Mouse (Mus musculus) kidney, embryonic 16.5 days (tissue): ENCODE measurements around the gene Serpine1. TPM values are rescaled to one million over a fixed set of nuclear protein-coding genes. Genes with fewer than 3 reads are reported as not detected.
A peak's percentile ranks its signal among the peaks of the same experiment; 100 is the strongest.

ENCODE experiments used
- ATAC-seq: fragments of 200-750 bp; cut with Nextera tagmentation; 2 replicates; pipeline ENCODE4 v1.8.0; 2017; ENCODE audit warnings: moderate TSS enrichment; ENCODE audit not compliant: low FRiP score, low TSS enrichment
- H3K27ac ChIP-seq: fragments of 300-500 bp; sonication (generic); 2 replicates; pipeline ENCODE4 v1.5.1; 2014; ENCODE audit warnings: low read length
- H3K27me3 ChIP-seq: fragments of 300-500 bp; sonication (generic); 2 replicates; pipeline ENCODE4 v1.6.1; 2014; ENCODE audit warnings: low read length, control low read depth, mixed read lengths; ENCODE audit not compliant: insufficient read depth
- H3K36me3 ChIP-seq: fragments of 300-500 bp; sonication (generic); 2 replicates; pipeline ENCODE4 v1.6.1; 2014; ENCODE audit warnings: low read length, control low read depth, mixed read lengths; ENCODE audit not compliant: insufficient read depth
- H3K4me1 ChIP-seq: fragments of 300-500 bp; sonication (generic); 2 replicates; pipeline ENCODE4 v1.6.1; 2014; ENCODE audit warnings: low read length, control low read depth, mixed read lengths; ENCODE audit not compliant: insufficient read depth
- H3K4me2 ChIP-seq: fragments of 300-500 bp; sonication (generic); replicated peaks from 2 replicates; pipeline ENCODE4 v1.6.1; 2014; ENCODE audit warnings: low read depth, low read length
- H3K4me3 ChIP-seq: fragments of 300-500 bp; sonication (generic); 2 replicates; pipeline ENCODE4 v1.5.1; 2014; ENCODE audit warnings: mild to moderate bottlenecking, low read length
- H3K9ac ChIP-seq: fragments of 300-500 bp; sonication (generic); replicated peaks from 2 replicates; pipeline ENCODE4 v1.6.1; 2014; ENCODE audit warnings: low read length
- H3K9me3 ChIP-seq: fragments of 300-500 bp; sonication (generic); 2 replicates; pipeline ENCODE4 v1.6.1; 2016; ENCODE audit warnings: low read length, control low read depth
- WGBS: fragments of 180-500 bp; shearing (Covaris S2); extraction: QIAGEN DNeasy Blood & Tissue Kit; methylation state at CpG from one replicate; pipeline ENCODE4 v1.1.7; 2014; 5-methylcytosine and 5-hydroxymethylcytosine counted together
- polyA plus RNA-seq: library from polyadenylated mRNA; unstranded; fragments of >200 nt; fragmentation: Nextera tagmentation; extraction: Ambion mirVana; gene quantifications from 2 replicates; pipeline ENCODE4 v1.2.1, GENCODE M21; 2015

Serpine1 gene
- polyA plus RNA-seq, 1 experiment from 2014 or later, result 0.29 TPM

GRCm38 (mm10) chr5:137046324-137046718 is 25.7 kb downstream of the Serpine1 start:
- Histone ChIP-seq H3K4me1 (peaks cover 12% of the 10 kb centered on the region), H3K9me3 (no peaks in the 10 kb centered on the region), H3K4me3 (peak overlapping the region; percentile 60), H3K36me3 (peaks cover 12% of the 10 kb centered on the region), H3K9ac (no peak overlapping the region; the same call in 1 of the 2 replicates), H3K27me3 (no peaks in the 10 kb centered on the region), H3K4me2 (peak overlapping the region; percentile 70), H3K27ac (no peak overlapping the region)
- WGBS, result 31% methylated on average over 5 of the region's 5 CpGs
- ATAC-seq, result no peak; the same call in 1 of the 2 replicates

DNA sequence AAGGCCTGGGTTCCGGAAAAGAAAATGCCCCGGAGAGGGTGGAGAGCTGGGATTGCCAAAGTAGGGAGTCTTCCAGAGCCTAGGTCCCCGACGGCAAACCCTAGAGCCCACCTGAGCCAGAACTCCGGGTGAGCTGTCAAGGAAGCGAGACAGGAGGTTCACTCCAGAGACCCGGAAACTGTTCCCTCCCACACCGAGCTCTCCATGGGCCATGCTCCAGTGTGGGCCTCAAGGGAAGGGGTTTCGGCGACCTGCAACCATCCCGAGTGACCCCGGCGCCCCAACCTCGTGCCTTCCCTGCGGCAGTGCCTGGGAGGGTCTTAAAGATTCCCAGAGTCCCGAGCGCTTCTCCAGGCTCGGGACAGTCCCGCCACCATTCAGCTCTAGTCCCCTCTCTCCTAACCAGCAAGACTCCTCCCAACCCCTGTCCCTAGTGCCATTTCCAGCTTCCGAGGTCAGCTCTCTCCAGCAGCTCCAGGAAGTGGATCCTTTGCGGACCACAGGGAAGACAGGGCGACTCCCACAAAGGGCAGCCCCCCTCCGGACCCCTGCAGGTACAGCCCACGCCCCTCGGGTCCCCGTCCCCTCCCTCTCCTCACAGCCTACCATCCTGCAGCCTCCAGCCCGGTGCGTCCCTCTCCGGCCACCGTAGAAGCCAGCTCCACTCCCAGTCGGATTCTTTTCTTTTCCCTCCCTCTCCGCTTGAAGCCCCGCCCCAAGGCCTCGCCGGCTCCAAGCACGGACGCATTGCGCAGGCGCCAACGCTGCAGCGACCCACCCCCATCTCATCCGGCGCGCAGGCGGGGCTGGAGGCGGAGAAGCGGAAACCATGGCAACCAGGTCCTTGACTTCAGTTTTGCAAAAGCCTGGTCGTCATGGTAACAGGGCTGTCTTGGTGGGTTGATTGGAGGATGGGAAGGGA is 26.4 kb downstream of the Serpine1 start, which contains the start of gene Ap1s1:
Gene Ap1s1 (minus strand): TSS at position 734 of the 922 bp plus-strand sequence.
- Histone ChIP-seq H3K36me3 (peaks cover 13% of the 10 kb centered on the region), H3K27me3 (no peaks in the 10 kb centered on the region), H3K9ac (peak within 1 kb of the TSS; percentile 83), H3K4me3 (peak within 1 kb of the TSS; percentile 60), H3K27ac (peak within 1 kb of the TSS; percentile 25), H3K4me2 (peak within 1 kb of the TSS; percentile 70), H3K9me3 (no peaks in the 10 kb centered on the region), H3K4me1 (peaks cover 12% of the 10 kb centered on the region)
- ATAC-seq, result peak; percentile 94
- WGBS, result under 1% methylated on average over 48 of the region's 48 CpGs

DNA sequence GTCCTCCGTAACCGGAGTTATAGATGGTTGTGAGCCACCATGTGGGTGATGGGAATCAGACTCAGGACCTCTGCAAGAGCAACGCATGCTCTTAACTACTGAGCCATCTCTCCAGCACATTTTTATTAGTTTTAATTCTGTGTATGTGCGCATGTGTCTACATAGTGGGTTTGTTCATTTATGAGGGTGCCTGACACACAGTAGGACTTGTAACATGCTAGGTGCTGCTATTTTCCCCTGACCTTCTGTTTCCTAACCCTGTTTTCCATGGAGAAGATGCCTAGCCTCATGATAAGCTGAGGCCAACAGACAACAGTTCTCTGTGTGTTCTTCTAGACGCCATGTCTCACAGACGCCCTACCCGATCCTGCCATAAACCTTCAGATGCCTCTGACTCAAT is 28.1 kb downstream of the Serpine1 start:
- Histone ChIP-seq H3K9ac (no peak overlapping the region), H3K4me2 (no peak overlapping the region), H3K27ac (no peak overlapping the region), H3K4me3 (no peak overlapping the region), H3K36me3 (peaks cover 26% of the 10 kb centered on the region), H3K4me1 (peaks cover 12% of the 10 kb centered on the region), H3K27me3 (no peaks in the 10 kb centered on the region), H3K9me3 (no peaks in the 10 kb centered on the region)
- 96% methylated on average over 7 of the region's 7 CpGs for WGBS
- ATAC-seq, result no peak

DNA sequence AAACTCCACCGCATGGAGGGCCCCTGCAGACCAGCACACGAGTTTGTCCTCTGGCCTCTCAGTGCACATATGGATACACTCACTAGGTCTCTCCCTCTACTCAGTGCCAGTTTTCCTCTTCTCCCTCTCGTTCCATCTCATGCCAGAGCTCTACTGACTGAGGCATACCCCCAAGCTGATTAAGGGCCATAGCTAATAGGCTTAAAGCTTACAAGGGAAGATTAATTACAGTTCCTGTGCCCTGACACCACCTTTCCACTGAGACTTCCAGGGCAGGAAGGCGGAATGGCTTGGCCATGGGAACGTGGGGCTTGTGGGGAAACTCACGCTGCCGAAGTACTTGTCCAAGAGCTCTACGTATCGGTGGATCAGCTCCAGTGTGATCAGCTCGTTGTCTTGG is 30.6 kb downstream of the Serpine1 start:
- ATAC-seq, result no peak
- Histone ChIP-seq H3K27me3 (no peaks in the 10 kb centered on the region), H3K4me2 (no peak overlapping the region), H3K9me3 (no peaks in the 10 kb centered on the region), H3K36me3 (peaks cover 38% of the 10 kb centered on the region), H3K4me1 (peaks cover 12% of the 10 kb centered on the region), H3K4me3 (no peak overlapping the region), H3K27ac (no peak overlapping the region), H3K9ac (no peak overlapping the region)
- WGBS, result 84% methylated on average over 10 of the region's 10 CpGs

- Histone ChIP-seq H3K27ac (no peak overlapping the region), H3K4me2 (no peak overlapping the region), H3K4me1 (no peaks in the 10 kb centered on the region; the same call in 1 of the 2 replicates), H3K9ac (no peak overlapping the region), H3K27me3 (no peaks in the 10 kb centered on the region), H3K4me3 (no peak overlapping the region), H3K9me3 (no peaks in the 10 kb centered on the region), H3K36me3 (peaks cover 38% of the 10 kb centered on the region)
- ATAC-seq, result no peak
- 92% methylated on average over 10 of the region's 10 CpGs for WGBS
Measured at GRCm38 (mm10) chr5:137039453-137039852, 32.6 kb downstream of the Serpine1 start.

DNA sequence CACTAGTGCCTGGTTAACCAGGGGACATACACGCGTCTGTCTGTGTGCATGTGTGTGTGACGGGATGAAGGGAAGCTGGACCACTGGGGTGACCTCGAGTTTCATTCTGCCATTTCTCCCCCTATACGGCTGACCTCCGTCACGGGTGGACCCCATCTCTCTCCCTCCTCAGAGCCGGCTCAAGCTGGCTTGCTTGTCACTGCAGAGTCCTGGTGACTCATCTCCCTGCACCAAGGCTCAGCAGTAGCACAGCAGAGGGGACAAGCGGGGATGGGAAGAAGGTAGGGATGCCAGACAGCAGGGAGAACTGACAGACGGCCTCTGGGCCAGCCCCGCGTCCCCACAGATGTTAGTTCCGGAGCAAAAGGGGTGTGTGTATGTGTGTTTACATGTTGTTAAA is 35.9 kb downstream of the Serpine1 start:
- 88% methylated on average over 13 of the region's 13 CpGs for WGBS
- ATAC-seq, result no peak

DNA sequence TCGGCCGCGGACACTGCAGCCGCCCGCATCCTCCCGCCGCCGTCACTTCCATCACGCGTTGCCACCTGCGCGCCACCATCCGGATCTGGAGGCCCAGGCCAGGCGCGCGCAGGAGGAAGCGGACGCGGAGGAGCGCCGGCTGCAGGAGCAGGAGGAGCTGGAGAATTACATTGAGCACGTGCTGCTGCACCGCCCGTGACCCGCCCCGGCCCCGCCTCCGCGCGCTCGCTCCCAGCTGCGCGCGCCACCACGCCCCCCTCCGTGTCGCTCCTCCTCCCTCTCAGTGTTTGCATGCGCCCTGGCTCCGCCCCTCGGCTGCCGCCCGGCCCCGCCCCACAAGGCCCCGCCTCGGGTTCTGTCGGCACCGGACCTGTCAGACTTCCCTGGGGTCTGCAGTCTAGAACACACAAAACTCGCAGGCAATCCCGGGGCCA is 39.4 kb downstream of the Serpine1 start:
- peaks cover 8% of the 10 kb centered on the region for H3K36me3 ChIP-seq
- peak overlapping the region; percentile 32; the same call in 1 of the 2 replicates for H3K9ac ChIP-seq
- WGBS, result 0% methylated on average over 49 of the region's 49 CpGs
- peaks cover 47% of the 10 kb centered on the region for H3K27me3 ChIP-seq
- H3K27ac ChIP-seq, result no peak overlapping the region
- peak; percentile 85 for ATAC-seq
- peak overlapping the region; percentile 99 for H3K4me2 ChIP-seq
- H3K4me1 ChIP-seq, result peaks cover 40% of the 10 kb centered on the region
- H3K9me3 ChIP-seq, result no peaks in the 10 kb centered on the region
- H3K4me3 ChIP-seq, result peak overlapping the region; percentile 51

More for the DNA sequence above, 35.9 kb downstream of the Serpine1 start:
- Histone ChIP-seq H3K4me2 (no peak overlapping the region), H3K27me3 (peaks cover 12% of the 10 kb centered on the region), H3K9me3 (no peaks in the 10 kb centered on the region), H3K36me3 (peaks cover 25% of the 10 kb centered on the region), H3K9ac (no peak overlapping the region), H3K27ac (no peak overlapping the region), H3K4me1 (peaks cover 14% of the 10 kb centered on the region), H3K4me3 (no peak overlapping the region)

DNA sequence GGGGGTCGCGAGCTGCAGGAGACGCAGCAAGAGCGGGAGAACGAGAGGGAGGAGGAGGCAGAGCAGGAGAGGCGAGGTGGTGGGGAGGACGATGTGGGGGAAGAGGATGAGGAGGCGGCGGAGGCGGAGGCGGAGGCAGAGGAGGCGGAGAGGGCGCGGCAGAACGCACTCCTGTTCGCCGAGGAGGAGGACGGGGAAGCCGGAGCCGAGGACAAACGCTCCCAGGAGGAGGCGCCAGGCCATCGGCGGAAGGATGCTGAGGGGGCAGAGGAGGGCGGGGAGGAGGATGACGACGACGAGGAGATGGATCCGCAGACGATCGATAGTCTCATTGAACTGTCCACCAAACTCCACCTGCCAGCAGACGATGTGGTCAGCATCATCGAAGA is 40.0 kb downstream of the Serpine1 start:
- Histone ChIP-seq H3K27ac (no peak overlapping the region), H3K4me2 (peak overlapping the region; percentile 99), H3K4me1 (peaks cover 40% of the 10 kb centered on the region), H3K9ac (peak overlapping the region; percentile 32; the same call in 1 of the 2 replicates), H3K36me3 (peaks cover 2% of the 10 kb centered on the region), H3K27me3 (peaks cover 49% of the 10 kb centered on the region), H3K4me3 (peak overlapping the region; percentile 51), H3K9me3 (no peaks in the 10 kb centered on the region)
- no peak for ATAC-seq
- WGBS, result 0% methylated on average over 28 of the region's 33 CpGs

DNA sequence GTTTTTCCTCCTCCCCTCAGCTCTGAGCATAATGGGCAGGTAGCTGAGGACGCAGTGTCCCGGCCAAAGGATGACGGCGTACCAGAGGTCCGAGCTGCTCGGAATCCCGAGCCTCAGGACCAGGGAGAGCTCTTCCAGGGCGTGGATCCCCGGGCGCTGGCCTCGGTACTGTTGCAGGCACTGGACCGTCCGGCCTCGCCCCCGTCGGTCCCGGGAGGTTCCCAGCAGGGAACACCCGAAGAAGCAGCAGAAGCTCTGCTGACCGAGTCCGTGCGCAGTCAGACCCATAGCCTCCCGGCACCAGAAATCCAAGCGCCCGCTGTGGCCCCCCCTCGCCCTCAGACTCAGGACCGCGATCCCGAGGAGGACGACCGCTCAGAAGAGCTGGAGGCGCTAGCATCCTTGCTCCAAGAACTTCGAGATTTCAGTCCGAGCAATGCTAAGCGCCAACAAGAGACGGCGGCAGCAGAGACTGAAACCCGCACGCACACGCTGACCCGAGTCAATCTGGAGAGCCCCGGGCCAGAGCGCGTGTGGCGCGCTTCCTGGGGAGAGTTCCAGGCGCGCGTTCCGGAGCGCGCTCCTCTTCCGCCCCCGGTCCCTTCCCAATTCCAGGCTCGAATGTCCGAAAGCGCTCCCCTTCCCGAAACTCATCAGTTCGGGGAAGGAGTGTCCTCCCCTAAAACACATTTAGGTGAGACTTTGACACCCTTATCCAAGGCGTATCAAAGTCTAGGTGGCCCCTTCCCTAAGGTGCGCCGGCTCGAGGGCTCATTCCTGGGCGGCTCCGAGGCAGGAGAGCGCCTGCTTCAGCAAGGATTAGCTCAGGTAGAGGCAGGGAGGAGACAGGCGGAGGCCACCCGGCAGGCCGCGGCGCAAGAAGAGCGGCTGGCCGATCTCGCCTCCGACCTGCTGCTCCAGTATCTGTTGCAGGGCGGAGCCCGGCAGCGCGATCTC is 40.7 kb downstream of the Serpine1 start:
- Histone ChIP-seq H3K9ac (no peak overlapping the region), H3K27me3 (peaks cover 56% of the 10 kb centered on the region), H3K9me3 (no peaks in the 10 kb centered on the region), H3K4me2 (peak overlapping the region; percentile 99), H3K4me1 (peaks cover 40% of the 10 kb centered on the region), H3K27ac (no peak overlapping the region), H3K4me3 (peak overlapping the region; percentile 51), H3K36me3 (no peaks in the 10 kb centered on the region)
- WGBS, result under 1% methylated on average over 78 of the region's 78 CpGs
- no peak; the same call in 1 of the 2 replicates for ATAC-seq
